Mouse (Mus musculus) v-Abl transformed pro-B cells (cell line): ENCODE results near the gene Olfr1179.
"Not testable (repeated sequence)": the region's sequence is repeated elsewhere in the genome, so short reads cannot be mapped to it uniquely, and the experiment has no call there.

Experiments used
- in situ Hi-C, 2 experiments: fragments of 400-800 bp; cut with MboI; formaldehyde crosslinking; loops; one replicate each; pipeline ENCODE4 v1.15.1; 2025; ENCODE audit not compliant: unreplicated experiment in 2 of 2

Olfr1179 gene

GRCm38 (mm10) chr2:88406353-88406752, at the start of gene Olfr1179:
Olfr1179 (minus strand) TSS chr2:88406453.
- in situ Hi-C loops: no loop called here

DNA sequence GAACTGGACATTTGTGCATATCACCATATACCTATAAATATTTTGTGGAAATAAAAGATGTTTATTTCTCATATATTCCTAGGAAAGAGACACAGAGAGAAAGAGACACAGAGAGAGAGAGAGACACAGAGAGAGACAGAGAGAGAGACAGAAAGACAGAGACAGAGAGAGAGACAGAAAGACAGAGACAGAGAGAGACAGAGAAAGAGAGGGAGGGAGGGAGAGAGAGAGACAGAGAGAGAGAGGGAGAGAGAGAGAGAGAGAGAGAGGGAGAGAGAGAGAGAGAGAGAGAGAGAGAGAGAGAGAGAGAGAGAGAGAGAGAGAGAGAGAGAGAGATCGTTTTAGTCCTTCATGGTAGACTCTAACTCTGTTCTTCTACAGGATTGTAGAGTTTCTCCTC, 48.3 kb upstream of the Olfr1179 start, which contains the start of gene Olfr1183:
Olfr1183 (plus strand) TSS at position 301 of the 400 bp plus-strand sequence.
- in situ Hi-C loops: not testable (repeated sequence)

DNA sequence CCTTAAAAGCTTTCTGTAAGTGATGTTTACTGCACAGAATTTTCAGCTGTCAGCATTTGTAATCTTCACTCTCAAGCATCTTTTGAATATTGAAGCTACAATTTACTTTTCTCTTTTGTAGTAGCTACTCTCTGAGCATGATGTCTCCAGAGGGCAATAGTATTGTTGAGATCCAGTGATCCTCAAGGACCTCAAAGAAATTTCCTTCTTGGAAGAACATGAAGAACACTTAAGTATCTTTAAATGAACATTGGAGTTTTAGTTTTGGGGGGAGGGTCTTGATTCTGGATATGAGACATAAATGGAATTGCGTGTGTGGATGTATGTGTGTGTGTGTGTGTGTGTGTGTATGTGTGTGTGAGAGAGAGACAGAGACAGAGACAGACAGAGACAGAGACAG, 42.8 kb upstream of the Olfr1179 start, which contains the start of gene Gm13757:
Gm13757 (minus strand) TSS at position 101 of the 400 bp plus-strand sequence.
- in situ Hi-C loops: no loop called here

GRCm38 (mm10) chr2:88426071-88426470, 19.8 kb upstream of the Olfr1179 start, which contains the start of gene Olfr1181:
Olfr1181 (minus strand) TSS chr2:88426171.
- in situ Hi-C loops: no loop called here

- in situ Hi-C loops: no loop called here
These were observed 12.8 kb upstream of the Olfr1179 start, which contains the start of gene Olfr1180 for GRCm38 (mm10) chr2:88419051-88419450. Olfr1180 (minus strand) TSS chr2:88419151.

- in situ Hi-C loops: no loop called here
These were observed 19.5 kb downstream of the Olfr1179 start, which contains the start of gene Olfr1178 for GRCm38 (mm10) chr2:88386762-88387161. Olfr1178 (plus strand) TSS chr2:88387062.

- in situ Hi-C loops: no loop called here
These were observed 49.9 kb downstream of the Olfr1179 start for GRCm38 (mm10) chr2:88356304-88356703.
